Mouse (Mus musculus) kidney, postnatal 0 days (tissue): Measurements from ENCODE around the gene Ccdc181. TPM values are rescaled to one million over a fixed set of nuclear protein-coding genes. Genes with fewer than 3 reads are reported as not detected.
"Not testable (repeated sequence)": the region's sequence is repeated elsewhere in the genome, so short reads cannot be mapped to it uniquely, and the experiment has no call there.

ENCODE experiments used
- ATAC-seq: fragments of 200-750 bp; cut with Nextera tagmentation; replicated peaks from 2 replicates; pipeline ENCODE4 v1.8.0; 2017; ENCODE audit warnings: low read depth, moderate number of reproducible peaks, moderate TSS enrichment, moderate library complexity; ENCODE audit not compliant: low FRiP score
- DNase-seq: peaks from one replicate; pipeline ENCODE4 v3.0.0-alpha.2; 2016; ENCODE audit warnings: low spot score
- H3K27ac ChIP-seq: fragments of 300-500 bp; sonication (generic); 2 replicates; pipeline ENCODE4 v1.5.1; 2014; ENCODE audit warnings: mild to moderate bottlenecking
- H3K27me3 ChIP-seq: fragments of 300-500 bp; sonication (generic); 2 replicates; pipeline ENCODE4 v1.6.1; 2014; ENCODE audit warnings: low read length, mixed read lengths; ENCODE audit not compliant: insufficient read depth
- H3K36me3 ChIP-seq: fragments of 300-500 bp; sonication (generic); 2 replicates; pipeline ENCODE4 v1.6.1; 2014; ENCODE audit warnings: low read length, mixed read lengths; ENCODE audit not compliant: insufficient read depth
- H3K4me1 ChIP-seq: fragments of 300-500 bp; sonication (generic); replicated peaks from 2 replicates; pipeline ENCODE4 v1.6.1; 2014; ENCODE audit warnings: antibody characterized with exemption, low read length, mixed read lengths; ENCODE audit not compliant: insufficient read depth
- H3K4me2 ChIP-seq: fragments of 300-500 bp; sonication (generic); 2 replicates; pipeline ENCODE4 v1.6.1; 2014; ENCODE audit warnings: mild to moderate bottlenecking, low read length, moderate library complexity, mixed read lengths
- H3K4me3 ChIP-seq: fragments of 300-500 bp; sonication (generic); replicated peaks from 2 replicates; pipeline ENCODE4 v1.5.1; 2014; ENCODE audit warnings: low read depth, low read length
- H3K9ac ChIP-seq: fragments of 300-500 bp; sonication (generic); 2 replicates; pipeline ENCODE4 v1.6.1; 2014; ENCODE audit warnings: low read depth, low read length
- H3K9me3 ChIP-seq: fragments of 300-500 bp; sonication (generic); replicated peaks from 2 replicates; pipeline ENCODE4 v1.6.1; 2016; ENCODE audit warnings: low read length, inconsistent platforms, mixed read lengths
- CTCF ChIP-seq: IDR thresholded peaks from 2 replicates; pipeline ENCODE4 v1.5.1; 2016; ENCODE audit warnings: antibody characterized with exemption, low read depth, mild to moderate bottlenecking, moderate library complexity
- WGBS: fragments of 180-500 bp; shearing (Covaris S2); extraction: QIAGEN DNeasy Blood & Tissue Kit; methylation state at CpG from one replicate; pipeline ENCODE4 v1.1.7; 2014; 5-methylcytosine and 5-hydroxymethylcytosine counted together
- polyA plus RNA-seq: library from polyadenylated mRNA; unstranded; fragments of >200 nt; fragmentation: Nextera tagmentation; extraction: Ambion mirVana; gene quantifications from 2 replicates; pipeline ENCODE4 v1.2.1, GENCODE M21; 2015

The Ccdc181 gene
- polyA plus RNA-seq, result 15.7 and 16.6 TPM in 2 replicates

DNA sequence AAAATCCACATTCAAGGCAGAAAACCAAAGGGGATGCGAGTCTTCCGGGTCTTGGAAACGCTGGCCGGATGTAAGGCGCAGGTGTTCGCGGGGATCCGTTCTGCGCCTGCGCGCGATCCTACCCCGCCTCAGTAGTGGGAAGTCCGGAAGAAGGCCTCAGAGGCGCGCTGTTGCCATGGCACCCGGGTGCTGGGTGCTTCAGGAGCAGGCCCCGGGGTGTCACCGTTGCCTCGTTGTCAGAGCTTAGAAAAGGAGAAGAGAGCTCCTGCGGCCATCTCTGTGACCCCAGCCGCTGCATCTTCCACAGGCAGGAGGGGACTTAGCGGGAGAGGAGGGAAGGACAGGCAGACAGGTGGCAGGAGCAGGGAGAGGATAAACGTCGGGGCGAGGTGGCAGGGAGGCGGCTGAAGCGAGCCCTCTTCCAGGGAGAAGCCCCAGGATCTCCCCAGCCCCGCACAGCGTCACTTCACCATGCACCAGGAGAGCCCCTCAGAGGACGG lies at the start of gene Ccdc181:
Gene Ccdc181, plus strand, starts transcription at position 131 of the 500 bp plus-strand sequence.
- 0 out of 2 replicates have a peak, but pooled peaks cover 3% of the 10 kb centered on the region for H3K4me1 ChIP-seq
- no peaks in the 10 kb centered on the region for H3K27me3 ChIP-seq
- peak within 1 kb of the TSS; percentile 57 for H3K4me3 ChIP-seq
- peak within 1 kb of the TSS; percentile 67 for H3K9ac ChIP-seq
- no peaks in the 10 kb centered on the region for H3K36me3 ChIP-seq
- DNase-seq (peak; percentile 90), ATAC-seq (peak; percentile 96)
- peak within 1 kb of the TSS; percentile 87 for H3K4me2 ChIP-seq
- under 1% methylated on average over 31 of the region's 31 CpGs for WGBS
- TF ChIP-seq CTCF, result peak; percentile 32; the same call in 1 of the 2 replicates
- no peaks in the 10 kb centered on the region for H3K9me3 ChIP-seq
- no peak within 1 kb of the TSS; the same call in 1 of the 2 replicates for H3K27ac ChIP-seq

DNA sequence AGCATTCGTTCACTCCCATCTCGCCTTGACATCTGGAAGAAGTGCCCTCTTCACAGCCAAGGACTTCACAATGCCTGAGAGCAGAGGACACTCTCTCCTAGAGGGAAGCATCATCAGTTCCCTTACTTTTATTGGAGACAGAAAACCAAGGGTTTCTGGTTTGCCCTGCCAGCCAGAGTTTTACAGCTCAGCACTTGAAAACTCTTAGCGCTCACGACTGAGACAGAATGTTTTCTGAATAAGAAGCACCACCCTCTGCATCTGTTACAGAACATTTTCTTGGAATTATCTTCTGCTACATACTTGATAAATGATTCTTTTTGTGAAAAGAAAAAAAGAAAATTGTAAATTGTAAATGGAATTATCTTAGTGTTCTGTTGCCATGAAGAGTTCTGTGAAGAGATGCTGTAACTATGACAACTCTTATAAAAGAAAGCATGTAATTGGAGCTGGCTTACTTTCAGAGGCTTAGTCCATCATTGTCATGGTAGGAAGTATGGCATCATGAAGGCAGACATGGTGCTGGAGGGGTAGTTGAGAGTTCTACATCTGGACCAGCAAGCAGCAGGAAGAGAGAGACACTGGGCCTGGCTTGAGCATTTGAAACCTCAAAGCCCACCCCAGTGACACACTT lies 43.3 kb upstream of the Ccdc181 start:
- not testable (repeated sequence) for H3K4me3 ChIP-seq, H3K9ac ChIP-seq, H3K27me3 ChIP-seq, H3K4me1 ChIP-seq, DNase-seq, H3K27ac ChIP-seq, H3K36me3 ChIP-seq, H3K9me3 ChIP-seq, H3K4me2 ChIP-seq, ATAC-seq
- 88% methylated on average over 2 of the region's 4 CpGs for WGBS

DNA sequence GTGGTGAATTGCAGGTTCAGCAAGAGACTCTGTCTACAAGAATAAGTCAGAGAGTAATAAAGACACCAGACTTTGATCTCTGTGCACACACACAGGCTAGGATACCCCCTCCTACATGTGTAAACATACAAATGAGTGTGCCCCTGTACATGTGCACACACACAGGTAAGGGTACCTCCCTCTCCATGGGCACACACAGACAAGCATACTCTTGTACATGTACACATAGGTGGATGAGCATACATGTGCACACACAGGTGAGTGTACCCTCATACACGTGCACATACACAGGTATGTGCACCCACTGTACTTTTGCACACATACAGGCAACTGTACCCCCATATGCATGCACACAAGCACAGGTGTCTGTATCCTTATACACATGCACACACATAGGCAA lies 41.9 kb upstream of the Ccdc181 start:
- no peak for TF ChIP-seq CTCF
- ATAC-seq, result no peak
- H3K36me3 ChIP-seq, result no peaks in the 10 kb centered on the region

GRCm38 (mm10) chr1:164235078-164235477 lies 40.3 kb upstream of the Ccdc181 start:
- Histone ChIP-seq H3K36me3 (no peaks in the 10 kb centered on the region), H3K4me3 (no peak overlapping the region), H3K9ac (no peak overlapping the region), H3K27me3 (no peaks in the 10 kb centered on the region), H3K4me1 (no peaks in the 10 kb centered on the region), H3K27ac (no peak overlapping the region), H3K9me3 (no peaks in the 10 kb centered on the region), H3K4me2 (no peak overlapping the region)
- ATAC-seq, result no peak
- no peak for TF ChIP-seq CTCF
- DNase-seq, result no peak
- WGBS, result 39% methylated on average over 7 of the region's 7 CpGs

More for the DNA sequence above, 41.9 kb upstream of the Ccdc181 start:
- WGBS, result 81% methylated on average over 1 of the region's 1 CpGs
- Histone ChIP-seq H3K9me3 (no peaks in the 10 kb centered on the region), H3K9ac (no peak overlapping the region), H3K27ac (no peak overlapping the region), H3K4me3 (no peak overlapping the region), H3K27me3 (no peaks in the 10 kb centered on the region), H3K4me2 (no peak overlapping the region), H3K4me1 (no peaks in the 10 kb centered on the region)
- no peak for DNase-seq

GRCm38 (mm10) chr1:164236078-164236477 lies 39.3 kb upstream of the Ccdc181 start:
- Histone ChIP-seq H3K27ac (no peak overlapping the region), H3K4me1 (no peaks in the 10 kb centered on the region), H3K27me3 (no peaks in the 10 kb centered on the region), H3K9me3 (no peaks in the 10 kb centered on the region), H3K36me3 (no peaks in the 10 kb centered on the region), H3K4me2 (no peak overlapping the region), H3K9ac (no peak overlapping the region), H3K4me3 (no peak overlapping the region)
- ATAC-seq (no peak), DNase-seq (no peak)
- no peak for TF ChIP-seq CTCF
- 40% methylated on average over 7 of the region's 7 CpGs for WGBS

- Histone ChIP-seq H3K4me3 (no peak overlapping the region), H3K4me2 (no peak overlapping the region), H3K27ac (no peak overlapping the region), H3K36me3 (no peaks in the 10 kb centered on the region), H3K4me1 (no peaks in the 10 kb centered on the region), H3K27me3 (no peaks in the 10 kb centered on the region), H3K9me3 (no peaks in the 10 kb centered on the region), H3K9ac (no peak overlapping the region)
- no peak for TF ChIP-seq CTCF
- no peak for ATAC-seq
- WGBS, result 77% methylated on average over 2 of the region's 2 CpGs
- no peak for DNase-seq
These were observed 33.9 kb upstream of the Ccdc181 start for GRCm38 (mm10) chr1:164241494-164241893.
